Mouse (Mus musculus) erythroblast, embryonic 14.5 days (primary cell): Measurements from ENCODE around the gene Lrrc66.

ENCODE experiments used
- GATA1 ChIP-seq: IDR thresholded peaks from 2 replicates; pipeline ENCODE4 v1.6.1; 2012; ENCODE audit warnings: low read length, inconsistent platforms, mixed read lengths
- TAL1 ChIP-seq: IDR thresholded peaks from 3 replicates; pipeline ENCODE4 v1.6.1; 2012; ENCODE audit warnings: low read length, inconsistent platforms, mixed read lengths

DNA sequence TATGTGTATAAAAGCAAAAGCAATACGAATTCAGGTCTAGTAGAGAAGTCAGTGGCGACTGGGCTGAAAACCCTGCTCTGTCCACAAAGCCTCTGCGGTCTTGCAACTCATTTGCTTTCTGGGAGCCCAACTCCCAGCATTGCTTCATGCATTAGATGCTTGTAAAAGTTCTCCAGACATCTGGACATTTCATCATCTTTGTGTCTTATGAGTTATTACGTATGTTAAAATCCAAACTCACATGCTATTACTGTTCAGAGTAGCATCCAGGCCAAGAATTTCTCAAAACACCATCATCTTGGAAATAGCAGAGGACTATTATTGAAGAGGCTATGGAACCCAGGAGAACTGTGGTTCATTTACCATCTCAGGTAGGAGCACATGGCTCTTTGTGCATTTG is 21.3 kb downstream of the Lrrc66 start:
- no peak for TF ChIP-seq TAL1
- TF ChIP-seq GATA1, result no peak
